Mouse (Mus musculus) cerebellum, postnatal 10 days (tissue): Measurements from ENCODE around the gene 4933402N03Rik.

Source experiments
- DNase-seq, 2 experiments: peaks; one replicate each; pipeline ENCODE4 v3.0.0; 2021; ENCODE audit warnings: mixed read lengths in 2 of 2

Gene 4933402N03Rik

DNA sequence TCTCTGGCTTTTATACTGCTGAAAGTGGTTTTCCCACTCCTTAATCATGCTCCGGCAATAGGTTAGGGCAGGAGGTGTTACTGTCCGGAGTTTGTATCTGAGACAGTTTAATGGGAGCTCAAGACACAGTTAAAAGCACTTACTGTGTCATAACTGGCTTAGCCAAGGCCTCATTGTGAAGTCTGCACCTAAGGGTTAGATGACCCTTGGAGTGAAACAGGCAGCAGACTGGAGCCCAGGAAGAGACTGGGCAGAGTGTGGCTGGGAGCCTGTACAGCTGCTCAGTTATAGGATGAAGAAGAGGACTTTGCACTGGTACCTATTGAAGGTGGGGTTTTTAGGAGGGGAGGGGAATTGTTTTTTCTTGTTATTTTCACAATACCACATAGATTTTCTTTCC, at the start of gene 4933402N03Rik:
4933402N03Rik (minus strand) TSS at position 101 of the 400 bp plus-strand sequence.
- no peak for DNase-seq

DNA sequence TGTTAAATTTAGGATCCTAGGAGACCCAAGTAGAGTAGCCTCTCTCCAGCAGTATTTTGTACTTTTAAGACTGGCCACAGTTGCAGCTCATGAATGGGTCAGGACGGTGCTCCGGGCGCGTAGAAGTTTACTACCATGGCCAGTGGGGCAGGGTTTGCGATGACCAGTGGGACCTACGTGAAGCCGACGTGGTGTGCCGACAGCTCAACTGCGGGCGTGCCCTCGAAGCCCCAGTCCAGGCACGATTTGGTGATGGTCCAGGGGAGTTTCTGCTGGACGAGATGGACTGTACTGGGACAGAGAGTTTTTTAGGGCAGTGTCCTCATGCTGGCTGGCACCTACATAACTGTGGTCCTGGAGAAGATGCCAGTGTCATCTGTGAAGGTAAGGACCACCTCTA, 41.9 kb upstream of the 4933402N03Rik start:
- no peak for DNase-seq

DNA sequence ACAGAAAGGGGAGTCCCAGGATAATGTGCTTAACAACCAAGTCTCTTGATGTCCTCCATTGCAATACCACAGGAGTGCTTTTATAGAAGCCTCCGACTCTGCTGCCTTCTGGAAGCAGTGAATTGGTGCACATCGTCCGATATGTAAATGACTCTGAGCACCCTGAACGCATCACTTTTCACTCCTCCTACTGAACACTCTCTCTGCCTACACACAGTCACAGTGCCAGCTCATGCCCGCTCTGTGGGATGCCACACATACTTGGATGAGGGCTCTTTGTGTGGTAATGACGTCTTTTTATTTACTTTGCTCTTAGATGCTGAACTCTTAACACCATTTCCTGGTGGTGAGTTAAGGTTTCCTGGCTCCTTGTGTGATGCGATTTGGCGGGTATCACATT, 40.9 kb upstream of the 4933402N03Rik start:
- DNase-seq: no peak

DNA sequence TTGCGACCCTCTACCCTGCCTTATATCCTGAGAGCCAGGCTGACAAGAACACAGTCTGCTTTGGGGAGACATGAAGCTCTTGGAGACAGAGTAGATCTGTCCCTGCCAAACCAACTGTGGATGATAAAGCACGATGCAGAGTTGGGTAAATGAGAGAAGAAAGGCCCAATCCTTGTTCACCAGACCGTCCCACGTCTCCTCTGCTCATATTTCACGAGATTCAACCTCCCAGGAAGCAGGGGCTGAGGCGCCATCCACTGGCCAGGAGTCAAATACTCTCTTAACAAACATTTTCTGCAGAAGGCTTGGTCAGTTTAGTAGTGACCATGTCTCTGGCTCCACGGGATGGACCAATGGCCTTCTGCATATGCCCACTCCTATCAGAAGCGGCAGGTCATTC, 38.2 kb upstream of the 4933402N03Rik start:
- DNase-seq: no peak

DNA sequence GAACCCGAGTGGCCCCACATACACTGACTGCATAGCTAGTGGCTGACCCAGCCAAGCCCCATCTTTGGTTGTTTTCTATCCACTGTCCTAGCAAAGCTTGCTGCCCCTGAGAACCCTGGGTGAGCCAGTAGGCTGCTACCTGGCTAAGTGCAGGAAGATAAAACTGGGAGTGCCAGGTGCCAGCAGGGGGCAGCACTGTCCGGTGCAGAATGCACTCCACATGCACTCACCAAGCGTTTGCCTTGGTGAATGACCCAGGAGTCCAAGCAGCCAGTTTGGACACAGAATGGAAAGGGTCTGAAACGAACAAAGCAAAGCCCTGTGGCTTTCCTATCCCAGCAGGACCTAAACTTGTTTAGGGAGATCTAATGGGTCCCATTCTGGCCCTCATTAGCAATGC, 36.6 kb upstream of the 4933402N03Rik start:
- DNase-seq: peak; percentile 69 to 73

DNA sequence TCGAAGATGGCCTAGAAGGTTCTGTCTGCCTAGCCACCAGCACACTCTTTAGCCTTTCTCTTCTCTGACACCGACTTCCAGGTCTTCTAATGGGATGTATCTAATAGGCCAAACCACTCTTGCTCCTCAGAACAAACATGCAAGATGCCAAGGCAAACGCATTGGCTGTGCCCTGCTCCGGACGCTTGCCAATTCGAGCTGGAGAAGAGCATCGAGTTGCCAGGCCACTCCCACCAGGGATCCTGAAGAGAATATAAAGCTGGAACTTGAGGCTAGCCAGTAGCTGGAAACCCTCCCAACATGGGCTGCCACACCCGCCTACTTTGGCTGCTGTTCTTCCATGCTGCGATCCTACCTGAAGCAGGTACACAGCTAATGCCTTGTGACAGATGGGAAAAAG, 28.0 kb upstream of the 4933402N03Rik start, which contains the start of gene 5430419D17Rik:
5430419D17Rik (plus strand) TSS at position 282 of the 400 bp plus-strand sequence.
- DNase-seq: peak; percentile 62 to 72

DNA sequence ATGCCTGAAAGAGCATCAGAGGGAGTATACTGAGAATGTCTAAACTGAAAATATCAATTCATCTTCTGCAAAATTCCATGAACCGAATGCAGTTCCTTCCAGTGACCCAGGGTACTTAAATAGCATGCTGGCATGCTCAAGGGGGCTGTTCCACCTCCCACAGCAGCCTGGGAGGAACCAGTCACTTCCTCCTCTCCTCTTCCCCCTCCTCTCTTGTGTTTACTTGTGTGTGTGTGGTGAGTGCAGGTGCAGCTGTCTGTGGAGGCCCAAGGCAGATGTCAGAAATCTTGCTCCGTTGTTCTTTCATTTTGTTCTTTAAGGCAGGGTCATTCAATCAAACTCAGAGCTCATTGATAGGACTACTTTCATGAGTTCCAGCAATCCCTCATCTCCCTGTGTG, 23.0 kb upstream of the 4933402N03Rik start:
- DNase-seq: no peak

DNA sequence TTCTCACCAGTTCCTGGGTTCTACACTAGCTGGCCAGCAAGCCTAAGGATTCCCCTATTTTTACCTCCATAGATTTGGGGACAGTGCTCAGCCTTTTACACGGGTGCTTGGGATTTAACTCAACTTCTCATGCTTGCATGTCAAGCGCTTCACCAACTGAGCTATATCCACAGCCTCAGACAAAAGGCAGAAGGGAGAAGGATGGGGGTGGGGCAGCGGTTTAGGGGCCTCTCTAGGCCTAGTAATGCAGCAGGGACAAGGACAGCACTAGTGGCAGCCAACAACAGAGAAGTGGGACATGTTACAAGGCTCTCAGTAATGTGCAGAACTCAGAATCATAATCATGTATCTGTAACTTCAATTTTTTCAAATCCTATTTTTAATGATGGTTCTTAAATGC, 21.7 kb upstream of the 4933402N03Rik start:
- no peak for DNase-seq

DNA sequence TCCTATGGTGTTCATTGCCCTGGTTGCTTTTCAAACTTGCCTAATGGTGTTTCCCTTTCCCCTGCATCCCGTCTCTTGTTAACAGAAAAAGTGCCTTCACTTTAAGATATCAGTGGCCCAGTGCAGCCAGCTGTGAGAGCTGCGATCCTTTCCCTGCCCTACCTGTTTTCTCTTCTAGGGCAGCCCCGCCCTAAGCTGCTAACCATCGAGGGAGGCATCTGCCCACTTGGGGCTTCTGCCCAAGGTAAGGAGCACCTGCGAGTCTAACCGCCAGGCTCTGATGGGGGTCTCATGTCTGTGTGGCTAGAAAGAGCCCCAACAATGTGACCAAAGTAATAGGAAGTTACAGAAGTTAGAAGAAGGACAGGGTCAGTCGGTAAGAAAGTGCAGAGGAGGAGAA, 16.1 kb upstream of the 4933402N03Rik start:
- no peak for DNase-seq

DNA sequence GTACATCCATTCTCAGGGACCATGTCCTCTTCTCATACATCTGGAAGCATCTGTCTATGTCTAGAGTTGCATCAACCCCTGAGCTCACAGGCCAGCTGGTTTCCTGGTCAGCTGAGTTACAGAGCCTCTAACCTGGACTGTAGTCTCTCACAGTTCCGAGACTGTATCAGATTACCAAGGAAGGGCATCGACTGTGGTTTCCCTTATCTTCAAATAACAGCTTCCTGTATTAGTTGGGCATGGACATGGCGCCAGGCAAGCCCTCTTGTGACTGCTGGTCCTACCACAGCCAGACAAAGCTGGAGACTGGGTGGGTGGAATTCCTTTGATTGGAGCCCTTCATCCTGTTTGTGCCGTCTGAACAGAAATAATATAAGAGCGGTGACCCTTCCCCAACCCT, 6.9 kb upstream of the 4933402N03Rik start:
- no peak for DNase-seq

DNA sequence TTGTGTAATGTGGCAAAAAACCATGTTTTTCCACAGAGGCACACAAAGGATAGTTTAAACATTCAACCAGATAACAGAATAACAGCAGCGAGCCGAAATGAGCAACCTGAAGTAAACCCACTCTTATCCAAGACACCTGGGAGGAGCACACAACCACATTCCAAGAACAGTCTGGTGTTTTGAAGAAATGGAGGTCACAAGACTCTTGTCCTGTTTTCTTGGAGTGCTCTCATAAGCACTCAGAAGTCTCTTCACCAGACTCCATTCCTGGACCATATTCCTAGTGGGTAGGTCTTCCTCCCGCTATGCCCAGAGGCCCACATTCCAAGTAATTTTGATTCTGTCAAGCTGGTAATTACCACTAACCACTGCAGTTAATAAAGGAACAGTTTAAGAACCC, 4.1 kb upstream of the 4933402N03Rik start:
- DNase-seq: no peak

DNA sequence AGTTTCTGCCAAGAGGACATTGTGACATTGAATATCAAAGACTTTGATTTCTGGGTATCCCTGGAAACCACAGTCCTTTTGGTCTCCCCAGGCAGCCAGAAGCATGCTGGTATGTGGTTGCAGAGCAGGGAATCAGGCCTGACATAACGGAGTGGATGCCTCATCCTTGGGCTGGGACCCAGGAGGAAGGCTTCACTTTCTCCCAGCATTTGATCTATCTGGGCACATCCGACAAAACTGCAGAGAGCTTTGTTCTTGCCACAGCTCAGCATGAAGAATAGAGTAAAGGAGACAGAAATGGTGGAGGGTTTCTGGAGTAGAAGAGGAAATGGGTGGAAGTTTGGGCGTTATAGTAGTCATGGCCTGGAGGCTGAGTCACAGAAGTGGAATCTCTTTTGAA, 12.9 kb downstream of the 4933402N03Rik start:
- no peak for DNase-seq

DNA sequence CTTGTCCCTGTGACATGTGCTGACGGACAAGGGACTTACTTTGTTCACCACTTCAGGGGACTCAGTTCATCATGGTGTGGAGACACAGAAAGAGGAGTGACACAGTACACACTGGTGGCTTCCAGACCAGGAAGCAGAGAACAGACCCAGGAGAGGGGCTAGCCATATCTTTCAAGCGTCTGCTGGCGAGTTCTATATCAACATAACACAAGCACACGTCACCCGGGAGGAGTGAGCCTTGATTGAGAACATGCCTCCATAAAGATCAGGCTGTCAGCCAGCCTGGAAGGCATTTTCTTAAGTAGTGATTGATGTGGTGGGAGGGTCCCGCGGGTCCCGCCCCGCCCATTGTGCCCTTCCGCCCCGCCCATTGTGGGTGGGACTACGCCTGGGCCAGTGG, 16.1 kb downstream of the 4933402N03Rik start:
- DNase-seq: no peak

DNA sequence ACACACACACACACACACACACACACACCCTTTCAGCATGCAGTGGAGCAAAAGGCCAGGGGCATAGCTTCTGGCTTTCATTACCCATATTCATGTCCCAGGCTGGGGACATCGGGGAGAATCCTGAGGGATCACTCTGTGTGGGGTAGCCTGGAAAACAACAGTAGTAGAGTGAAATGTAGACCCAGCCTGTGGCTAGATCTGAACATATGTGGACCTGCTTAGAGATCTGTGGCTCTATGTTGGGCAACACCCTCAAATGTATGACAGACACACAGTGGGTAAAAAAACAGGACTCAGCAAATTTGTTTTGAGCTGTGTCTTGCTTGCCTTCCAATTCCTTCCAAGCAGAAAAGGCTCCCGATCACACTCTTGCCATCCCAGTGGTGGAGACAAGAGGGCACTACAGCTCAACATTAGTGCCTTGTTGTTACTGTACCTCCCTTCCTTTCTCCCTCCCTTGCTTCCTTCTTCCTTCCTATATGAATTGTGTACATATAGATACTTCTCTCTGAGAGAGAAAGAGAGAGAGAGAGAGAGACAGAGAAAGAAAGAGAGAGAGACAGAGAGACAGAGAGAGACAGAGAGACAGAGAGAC, 23.8 kb downstream of the 4933402N03Rik start:
- DNase-seq: peak; percentile 25 to 27

DNA sequence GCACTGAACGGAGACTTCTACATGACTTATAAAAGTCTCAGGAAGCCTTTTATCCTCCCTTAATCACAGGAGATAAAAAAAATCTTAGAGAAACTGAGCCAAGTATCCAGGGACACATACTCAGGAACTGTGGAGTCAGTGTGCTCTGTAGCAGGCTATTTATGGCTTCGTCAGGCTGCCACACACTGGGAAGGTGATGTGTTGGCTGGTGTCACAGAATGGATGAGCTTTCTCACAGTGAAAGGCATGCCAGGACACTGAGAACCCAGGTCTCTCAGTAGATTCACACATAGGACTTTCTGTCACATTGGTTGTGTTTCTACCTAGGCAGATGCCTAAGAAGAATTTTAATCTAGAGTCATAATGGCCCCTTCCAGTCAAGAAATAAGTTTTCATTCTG, 31.7 kb downstream of the 4933402N03Rik start:
- DNase-seq: peak; percentile 42 to 54

DNA sequence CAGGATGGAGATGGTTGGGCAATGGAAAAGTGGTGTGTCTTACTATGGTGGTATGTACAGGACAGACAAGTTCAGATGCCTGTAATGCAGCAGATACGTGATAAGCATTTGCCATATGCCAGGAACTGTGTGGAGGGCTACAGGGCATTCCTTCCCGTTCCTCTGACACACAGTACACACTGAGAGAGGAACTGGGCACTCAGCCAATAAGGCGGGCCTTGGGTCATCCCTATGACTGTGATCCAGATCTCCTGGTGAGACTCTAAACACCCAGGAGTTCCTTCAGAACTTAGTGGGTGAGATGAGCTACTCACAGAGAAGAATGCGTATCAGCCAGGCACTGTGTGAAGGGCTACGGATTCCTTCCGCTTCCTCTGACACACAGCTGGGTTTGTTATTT, 32.4 kb downstream of the 4933402N03Rik start:
- DNase-seq: peak; percentile 67 to 74

DNA sequence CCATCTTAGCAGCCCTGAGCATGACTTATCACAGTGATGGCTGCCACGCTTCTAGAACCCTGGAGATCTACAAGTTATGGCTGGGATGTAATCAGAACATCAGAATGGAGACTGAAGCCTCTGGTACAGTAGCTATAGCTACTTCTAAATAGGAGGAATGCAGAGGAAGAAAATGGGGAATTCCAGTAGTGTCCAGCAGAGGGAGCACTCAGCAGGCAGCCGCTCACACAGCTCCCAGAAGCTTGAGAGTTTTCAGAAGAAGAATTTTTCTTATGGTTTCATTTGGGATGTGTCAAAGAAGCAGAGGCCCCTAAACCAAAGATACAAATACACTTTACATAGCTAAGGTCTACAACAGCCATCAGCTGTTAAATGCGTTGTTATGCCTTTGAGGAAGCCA, 33.6 kb downstream of the 4933402N03Rik start:
- DNase-seq: peak; percentile 83 to 87
